Mouse (Mus musculus): ENCODE measurements around the gene Gm21173.
"Not testable (repeated sequence)": the region's sequence is repeated elsewhere in the genome, so short reads cannot be mapped to it uniquely, and the experiment has no call there.

The Gm21173 gene

DNA sequence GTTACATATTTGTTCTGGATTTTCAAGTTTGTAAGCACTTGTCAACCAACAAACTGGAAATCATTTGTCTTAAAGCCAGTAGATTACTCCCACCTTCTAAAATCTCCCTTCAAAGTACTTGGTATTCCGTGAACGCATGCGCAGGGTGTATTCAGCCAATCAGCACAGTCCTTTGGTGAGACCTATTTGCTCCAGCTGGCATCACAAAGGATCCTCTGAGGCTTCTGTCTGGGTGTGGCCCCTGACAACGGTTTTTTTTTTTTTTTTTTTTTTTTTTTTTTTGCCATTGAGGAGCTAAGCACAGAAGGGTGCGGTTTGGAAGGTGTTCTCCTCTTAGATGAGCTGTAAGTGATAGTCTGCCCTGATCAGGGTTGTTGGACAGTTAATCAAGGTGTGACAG is at the start of gene Gm21173:
Gene Gm21173 (plus strand): TSS at position 301 of the 400 bp plus-strand sequence.
- DNase-seq (ENCODE audit: low spot score in 2 of 2) = not testable (repeated sequence)

Data from urinary bladder, postnatal 4 days (tissue).